Mouse (Mus musculus) brain, embryonic 14.5 days (tissue): Measurements from ENCODE around the gene 4932438H23Rik. TPM values are rescaled to one million over a fixed set of nuclear protein-coding genes. Genes with fewer than 3 reads are reported as not detected.

ENCODE experiments used
- DNase-seq: peaks from one replicate; pipeline ENCODE4 v3.0.0-alpha.2; 2011; ENCODE audit warnings: low read depth
- CTCF ChIP-seq: fragments of 200-500 bp; IDR thresholded peaks from 2 replicates; pipeline ENCODE4 v1.5.1; 2012; ENCODE audit warnings: inconsistent platforms, mild to moderate bottlenecking, moderate library complexity, borderline replicate concordance; ENCODE audit not compliant: insufficient read depth, insufficient read length; ENCODE audit errors: extremely low read depth
- POLR2A ChIP-seq: fragments of 200-500 bp; IDR thresholded peaks from 2 replicates; pipeline ENCODE4 v1.6.1; 2012; ENCODE audit warnings: mild to moderate bottlenecking, inconsistent platforms, borderline replicate concordance; ENCODE audit not compliant: poor library complexity, insufficient read depth, insufficient read length, severe bottlenecking; ENCODE audit errors: extremely low read depth
- polyA plus RNA-seq: library from polyadenylated mRNA; depleted of rRNA; stranded (reverse); fragments of >200 nt; gene quantifications from 2 replicates; pipeline ENCODE4 v1.2.3, GENCODE M21; 2012

Gene 4932438H23Rik
- polyA plus RNA-seq, 1 experiment: 0.63 TPM

- no peak for TF ChIP-seq CTCF
- TF ChIP-seq POLR2A: no peak
- DNase-seq: no peak
These were observed 29.3 kb upstream of the 4932438H23Rik start for GRCm38 (mm10) chr16:91124256-91124655.

GRCm38 (mm10) chr16:91123821-91124220 is 28.9 kb upstream of the 4932438H23Rik start:
- DNase-seq: no peak
- TF ChIP-seq CTCF: no peak
- TF ChIP-seq POLR2A: no peak

- peak; percentile 88 for DNase-seq
- TF ChIP-seq CTCF: no peak
- TF ChIP-seq POLR2A: no peak
These were observed 25.0 kb upstream of the 4932438H23Rik start for GRCm38 (mm10) chr16:91119879-91120278.

- TF ChIP-seq CTCF (no peak), POLR2A (no peak)
- DNase-seq: no peak
These were observed 21.8 kb upstream of the 4932438H23Rik start for GRCm38 (mm10) chr16:91116696-91117095.

DNA sequence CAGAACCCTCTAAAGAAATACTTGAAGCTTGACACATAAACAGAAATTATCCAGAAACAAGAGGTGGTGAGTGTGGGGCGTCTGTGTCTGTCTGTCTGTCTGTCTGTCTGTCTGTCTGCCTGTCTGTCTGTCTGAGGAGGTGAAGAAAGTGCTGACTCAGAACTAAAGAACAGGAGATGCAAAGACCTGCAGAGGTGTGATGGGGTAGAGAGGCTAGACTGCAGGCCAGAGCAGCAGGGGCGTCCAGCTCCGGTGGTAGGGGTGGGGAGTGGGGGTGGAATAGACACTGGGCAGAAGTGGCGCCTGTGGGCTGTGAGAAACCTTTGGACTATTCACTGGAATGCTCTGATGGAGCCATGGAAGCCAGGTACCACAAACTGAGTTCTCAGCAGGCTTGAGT is 21.1 kb upstream of the 4932438H23Rik start:
- no peak for DNase-seq
- TF ChIP-seq POLR2A (no peak), CTCF (no peak)

DNA sequence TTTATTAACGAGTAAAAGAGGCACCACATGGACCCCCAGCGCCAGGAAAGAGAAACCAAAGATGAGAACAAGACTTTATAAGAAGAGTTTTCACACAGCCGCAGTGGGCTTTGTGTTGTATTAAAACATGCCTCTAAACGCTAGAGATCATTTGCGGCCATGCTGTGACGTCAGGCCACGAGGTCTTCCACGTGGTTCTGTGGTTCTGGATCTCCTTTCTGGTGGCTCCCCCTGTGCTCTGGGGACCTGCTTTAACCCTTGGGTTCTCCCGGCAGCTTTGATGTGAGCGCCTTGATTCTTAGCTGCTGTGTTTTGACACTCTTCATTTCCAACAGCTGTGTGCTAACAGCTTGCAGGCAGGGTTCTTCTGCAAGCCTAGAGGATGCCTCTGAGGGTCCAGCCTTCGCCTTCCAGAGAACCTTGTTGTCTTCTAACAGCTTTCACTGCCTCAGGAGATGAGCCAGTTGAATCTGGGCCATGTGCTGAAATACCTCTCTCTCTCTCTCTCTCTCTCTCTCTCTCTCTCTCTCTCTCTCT is 16.1 kb upstream of the 4932438H23Rik start:
- TF ChIP-seq CTCF (no peak), POLR2A (no peak)
- DNase-seq: peak; percentile 67

DNA sequence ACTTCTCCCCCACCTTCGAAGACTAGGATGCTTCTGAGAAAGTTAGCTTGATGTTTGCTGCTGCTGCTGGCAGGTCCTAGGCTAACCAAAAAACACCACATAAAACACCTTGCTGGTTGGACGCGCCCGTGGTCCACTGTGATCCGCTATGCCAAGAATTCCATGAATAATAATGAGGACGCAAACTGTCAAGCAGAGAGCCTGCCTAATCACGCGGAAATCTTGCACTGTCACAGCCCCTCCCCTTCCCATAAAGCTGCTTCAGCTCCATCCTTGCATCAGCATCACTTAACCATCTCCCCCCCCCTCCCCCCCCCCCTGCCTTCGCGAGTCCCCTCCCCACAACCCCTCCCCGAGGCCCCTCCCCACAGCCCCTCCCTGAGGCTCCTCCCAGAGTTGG is 12.7 kb upstream of the 4932438H23Rik start:
- TF ChIP-seq CTCF: no peak
- no peak for TF ChIP-seq POLR2A
- DNase-seq: peak; percentile 69

GRCm38 (mm10) chr16:91105481-91106051 is 10.6 kb upstream of the 4932438H23Rik start:
- DNase-seq: peak; percentile 91

GRCm38 (mm10) chr16:91104821-91105480 is 10.0 kb upstream of the 4932438H23Rik start:
- TF ChIP-seq POLR2A: no peak
- no peak for TF ChIP-seq CTCF
- DNase-seq: peak; percentile 97

More at GRCm38 (mm10) chr16:91105481-91106051, 10.6 kb upstream of the 4932438H23Rik start:
- no peak for TF ChIP-seq CTCF
- no peak for TF ChIP-seq POLR2A

- no peak for DNase-seq
- no peak for TF ChIP-seq POLR2A
These were observed 8.5 kb upstream of the 4932438H23Rik start for GRCm38 (mm10) chr16:91103386-91103785.

DNA sequence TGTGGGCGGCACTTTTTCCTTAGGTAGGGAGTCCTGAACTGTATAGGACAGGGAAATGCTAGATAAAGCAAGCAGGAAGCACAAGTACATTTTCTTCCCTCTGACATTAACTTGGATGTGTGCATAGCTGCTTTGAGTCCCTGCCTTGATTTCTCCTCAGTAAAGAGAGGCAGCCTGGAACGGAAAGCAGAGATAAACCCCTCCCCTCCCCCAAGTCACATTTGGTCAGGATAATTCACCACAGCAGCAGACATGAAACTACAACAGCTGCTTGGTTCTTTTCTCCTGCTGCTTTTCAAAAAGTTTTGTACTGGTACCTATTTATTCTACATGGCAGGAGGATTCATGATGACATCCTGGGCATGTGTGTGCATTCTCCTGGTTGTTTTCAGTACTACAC is 5.6 kb upstream of the 4932438H23Rik start:
- DNase-seq: no peak
- TF ChIP-seq CTCF: no peak
- no peak for TF ChIP-seq POLR2A
